Mouse (Mus musculus) neural tube, embryonic 13.5 days (tissue): ENCODE measurements around the gene Dusp12. TPM values are rescaled to one million over a fixed set of nuclear protein-coding genes. Genes with fewer than 3 reads are reported as not detected.

Experiments
- ATAC-seq: fragments of 200-750 bp; cut with Nextera tagmentation; 2 replicates; pipeline ENCODE4 v1.8.0; 2017; ENCODE audit warnings: low read depth, mild to moderate bottlenecking, moderate TSS enrichment, moderate library complexity
- H3K27ac ChIP-seq: fragments of 300-500 bp; sonication (generic); replicated peaks from 2 replicates; pipeline ENCODE4 v1.5.1; 2015; ENCODE audit warnings: moderate library complexity, mild to moderate bottlenecking, inconsistent platforms
- H3K27me3 ChIP-seq: fragments of 300-500 bp; sonication (generic); 2 replicates; pipeline ENCODE4 v1.6.1; 2015; ENCODE audit warnings: mild to moderate bottlenecking, inconsistent platforms
- H3K36me3 ChIP-seq: fragments of 300-500 bp; sonication (generic); 2 replicates; pipeline ENCODE4 v1.6.1; 2015; ENCODE audit warnings: mild to moderate bottlenecking, inconsistent platforms
- H3K4me1 ChIP-seq: fragments of 300-500 bp; sonication (generic); replicated peaks from 2 replicates; pipeline ENCODE4 v1.6.1; 2015; ENCODE audit warnings: inconsistent platforms
- H3K4me2 ChIP-seq: fragments of 300-500 bp; sonication (generic); 2 replicates; pipeline ENCODE4 v1.6.1; 2015; ENCODE audit warnings: inconsistent platforms, mild to moderate bottlenecking, moderate library complexity
- H3K4me3 ChIP-seq: fragments of 300-500 bp; sonication (generic); 2 replicates; pipeline ENCODE4 v1.5.1; 2015; ENCODE audit warnings: mild to moderate bottlenecking, inconsistent platforms
- H3K9ac ChIP-seq: fragments of 300-500 bp; sonication (generic); 2 replicates; pipeline ENCODE4 v1.6.1; 2015; ENCODE audit warnings: moderate library complexity, mild to moderate bottlenecking, inconsistent platforms
- H3K9me3 ChIP-seq: fragments of 300-500 bp; sonication (generic); 2 replicates; pipeline ENCODE4 v1.6.1; 2016; ENCODE audit warnings: inconsistent platforms
- WGBS: fragments of 180-500 bp; shearing (Covaris S2); methylation state at CpG from one replicate; pipeline ENCODE4 v1.1.7; 2015; 5-methylcytosine and 5-hydroxymethylcytosine counted together
- polyA plus RNA-seq: library from polyadenylated mRNA; unstranded; fragments of >200 nt; fragmentation: Nextera tagmentation; extraction: Ambion mirVana; gene quantifications from 2 replicates; pipeline ENCODE4 v1.2.1, GENCODE M21; 2015

Dusp12 gene
- polyA plus RNA-seq, 1 experiment from 2014 or later = 39.5 TPM

- Histone ChIP-seq H3K27me3 (peaks cover 6% of the 10 kb centered on the region; the same call in 1 of the 2 replicates), H3K4me2 (no peak overlapping the region), H3K9ac (no peak overlapping the region)
These were observed 9.6 kb upstream of the Dusp12 start for GRCm38 (mm10) chr1:170894603-170895602.

GRCm38 (mm10) chr1:170892279-170892678 lies 6.9 kb upstream of the Dusp12 start:
- H3K4me2 ChIP-seq = no peak overlapping the region
- no peaks in the 10 kb centered on the region for H3K4me1 ChIP-seq
- H3K9ac ChIP-seq = no peak overlapping the region
- no peak for ATAC-seq
- no peaks in the 10 kb centered on the region for H3K36me3 ChIP-seq
- H3K27me3 ChIP-seq = peaks cover 2% of the 10 kb centered on the region; the same call in 1 of the 2 replicates
- no peak overlapping the region for H3K27ac ChIP-seq
- no peak overlapping the region for H3K4me3 ChIP-seq
- no peaks in the 10 kb centered on the region for H3K9me3 ChIP-seq
- WGBS = 79% methylated on average over 1 of the region's 1 CpGs

More at GRCm38 (mm10) chr1:170894603-170895602, 9.6 kb upstream of the Dusp12 start:
- Histone ChIP-seq H3K27ac (no peak overlapping the region), H3K36me3 (no peaks in the 10 kb centered on the region), H3K4me3 (no peak overlapping the region), H3K4me1 (no peaks in the 10 kb centered on the region), H3K9me3 (no peaks in the 10 kb centered on the region)
- ATAC-seq = no peak
- WGBS = 65% methylated on average over 9 of the region's 9 CpGs

GRCm38 (mm10) chr1:170891646-170892045 lies 6.3 kb upstream of the Dusp12 start:
- ATAC-seq = no peak

GRCm38 (mm10) chr1:170889310-170889709 lies 4.0 kb upstream of the Dusp12 start:
- H3K4me1 ChIP-seq = peaks cover 4% of the 10 kb centered on the region
- no peaks in the 10 kb centered on the region for H3K9me3 ChIP-seq
- H3K4me2 ChIP-seq = no peak overlapping the region
- ATAC-seq = no peak
- no peak overlapping the region for H3K4me3 ChIP-seq
- no peak overlapping the region for H3K27ac ChIP-seq
- 73% methylated on average over 4 of the region's 4 CpGs for WGBS
- H3K27me3 ChIP-seq = no peaks in the 10 kb centered on the region; the same call in 1 of the 2 replicates
- H3K36me3 ChIP-seq = no peaks in the 10 kb centered on the region
- H3K9ac ChIP-seq = no peak overlapping the region

More at GRCm38 (mm10) chr1:170891646-170892045, 6.3 kb upstream of the Dusp12 start:
- no peaks in the 10 kb centered on the region for H3K9me3 ChIP-seq
- 85% methylated on average over 2 of the region's 2 CpGs for WGBS
- H3K27me3 ChIP-seq = no peaks in the 10 kb centered on the region; the same call in 1 of the 2 replicates
- no peak overlapping the region for H3K27ac ChIP-seq
- no peaks in the 10 kb centered on the region for H3K36me3 ChIP-seq
- H3K4me2 ChIP-seq = no peak overlapping the region
- no peak overlapping the region for H3K4me3 ChIP-seq
- no peak overlapping the region for H3K9ac ChIP-seq
- H3K4me1 ChIP-seq = no peaks in the 10 kb centered on the region

GRCm38 (mm10) chr1:170886044-170886458 lies 711 bp upstream of the Dusp12 start:
- H3K4me2 ChIP-seq = 0 out of 2 replicates have a peak overlapping the region, but pooled peaks have one; percentile 64

GRCm38 (mm10) chr1:170884390-170884789 lies 950 bp downstream of the Dusp12 start:
- Histone ChIP-seq H3K9ac (peak overlapping the region; percentile 94), H3K27ac (no peak overlapping the region), H3K4me1 (peaks cover 21% of the 10 kb centered on the region), H3K36me3 (peaks cover 22% of the 10 kb centered on the region), H3K4me3 (peak overlapping the region; percentile 97), H3K27me3 (no peaks in the 10 kb centered on the region), H3K9me3 (no peaks in the 10 kb centered on the region), H3K4me2 (peak overlapping the region; percentile 64)
- peak; percentile 44; the same call in 1 of the 2 replicates for ATAC-seq
- 31% methylated on average over 8 of the region's 8 CpGs for WGBS

More at GRCm38 (mm10) chr1:170886044-170886458, 711 bp upstream of the Dusp12 start:
- H3K27ac ChIP-seq = no peak overlapping the region
- no peaks in the 10 kb centered on the region for H3K9me3 ChIP-seq
- 0 out of 2 replicates have a peak, but pooled peaks have one; percentile 29 for ATAC-seq
- WGBS = 52% methylated on average over 6 of the region's 6 CpGs
- no peaks in the 10 kb centered on the region for H3K27me3 ChIP-seq
- peaks cover 7% of the 10 kb centered on the region for H3K36me3 ChIP-seq
- no peak overlapping the region for H3K9ac ChIP-seq
- peaks cover 21% of the 10 kb centered on the region for H3K4me1 ChIP-seq
- H3K4me3 ChIP-seq = no peak overlapping the region

GRCm38 (mm10) chr1:170882915-170883485 lies 2.3 kb downstream of the Dusp12 start:
- H3K27ac ChIP-seq = no peak overlapping the region
- H3K4me1 ChIP-seq = peaks cover 21% of the 10 kb centered on the region
- 91% methylated on average over 5 of the region's 5 CpGs for WGBS
- no peaks in the 10 kb centered on the region for H3K27me3 ChIP-seq
- no peak overlapping the region for H3K4me2 ChIP-seq
- no peaks in the 10 kb centered on the region for H3K9me3 ChIP-seq
- H3K4me3 ChIP-seq = no peak overlapping the region
- no peak for ATAC-seq
- H3K36me3 ChIP-seq = peaks cover 32% of the 10 kb centered on the region
- H3K9ac ChIP-seq = no peak overlapping the region

- Histone ChIP-seq H3K9ac (no peak overlapping the region), H3K4me3 (no peak overlapping the region), H3K4me1 (no peaks in the 10 kb centered on the region), H3K4me2 (no peak overlapping the region), H3K9me3 (no peaks in the 10 kb centered on the region), H3K27me3 (no peaks in the 10 kb centered on the region), H3K36me3 (peaks cover 68% of the 10 kb centered on the region), H3K27ac (no peak overlapping the region)
- WGBS = 96% methylated on average over 5 of the region's 5 CpGs
- no peak for ATAC-seq
These were observed 8.4 kb downstream of the Dusp12 start for GRCm38 (mm10) chr1:170876906-170877305.

- Histone ChIP-seq H3K9ac (no peak overlapping the region), H3K4me2 (no peak overlapping the region), H3K27ac (no peak overlapping the region), H3K9me3 (no peaks in the 10 kb centered on the region), H3K4me1 (no peaks in the 10 kb centered on the region), H3K4me3 (no peak overlapping the region), H3K36me3 (peaks cover 63% of the 10 kb centered on the region), H3K27me3 (no peaks in the 10 kb centered on the region)
- 80% methylated on average over 3 of the region's 3 CpGs for WGBS
- ATAC-seq = no peak
These were observed 9.7 kb downstream of the Dusp12 start for GRCm38 (mm10) chr1:170875676-170876075.

- H3K27me3 ChIP-seq = no peaks in the 10 kb centered on the region
- no peak overlapping the region for H3K4me3 ChIP-seq
- no peaks in the 10 kb centered on the region for H3K9me3 ChIP-seq
- no peak overlapping the region for H3K9ac ChIP-seq
- H3K4me1 ChIP-seq = peaks cover 7% of the 10 kb centered on the region
- 92% methylated on average over 2 of the region's 2 CpGs for WGBS
- peaks cover 37% of the 10 kb centered on the region for H3K36me3 ChIP-seq
- no peak for ATAC-seq
- no peak overlapping the region for H3K27ac ChIP-seq
- no peak overlapping the region for H3K4me2 ChIP-seq
These were observed 13.4 kb downstream of the Dusp12 start for GRCm38 (mm10) chr1:170871961-170872360.

GRCm38 (mm10) chr1:170871402-170871801 lies 13.9 kb downstream of the Dusp12 start:
- Histone ChIP-seq H3K9me3 (no peaks in the 10 kb centered on the region), H3K27ac (no peak overlapping the region), H3K4me1 (peaks cover 13% of the 10 kb centered on the region), H3K4me2 (no peak overlapping the region), H3K27me3 (no peaks in the 10 kb centered on the region), H3K36me3 (peaks cover 32% of the 10 kb centered on the region), H3K9ac (no peak overlapping the region), H3K4me3 (no peak overlapping the region)
- ATAC-seq = no peak
- 95% methylated on average over 6 of the region's 6 CpGs for WGBS

- WGBS = 21% methylated on average over 14 of the region's 14 CpGs
- H3K9me3 ChIP-seq = no peaks in the 10 kb centered on the region
- H3K4me2 ChIP-seq = peak overlapping the region; percentile 79
- peaks cover 14% of the 10 kb centered on the region for H3K36me3 ChIP-seq
- H3K4me1 ChIP-seq = peaks cover 19% of the 10 kb centered on the region
- ATAC-seq = peak; percentile 29; the same call in 1 of the 2 replicates
- no peak overlapping the region for H3K27ac ChIP-seq
- peak overlapping the region; percentile 87 for H3K4me3 ChIP-seq
- H3K27me3 ChIP-seq = no peaks in the 10 kb centered on the region
- H3K9ac ChIP-seq = peak overlapping the region; percentile 89
These were observed 16.4 kb downstream of the Dusp12 start for GRCm38 (mm10) chr1:170868905-170869283.
